Mouse (Mus musculus): ENCODE measurements around the gene Cym. TPM values are rescaled to one million over a fixed set of nuclear protein-coding genes. Genes with fewer than 3 reads are reported as not detected.

Gene Cym
- not detected in 2 replicates for polyA plus RNA-seq (2016; fragmentation: Nextera tagmentation; extraction: Ambion mirVana)

DNA sequence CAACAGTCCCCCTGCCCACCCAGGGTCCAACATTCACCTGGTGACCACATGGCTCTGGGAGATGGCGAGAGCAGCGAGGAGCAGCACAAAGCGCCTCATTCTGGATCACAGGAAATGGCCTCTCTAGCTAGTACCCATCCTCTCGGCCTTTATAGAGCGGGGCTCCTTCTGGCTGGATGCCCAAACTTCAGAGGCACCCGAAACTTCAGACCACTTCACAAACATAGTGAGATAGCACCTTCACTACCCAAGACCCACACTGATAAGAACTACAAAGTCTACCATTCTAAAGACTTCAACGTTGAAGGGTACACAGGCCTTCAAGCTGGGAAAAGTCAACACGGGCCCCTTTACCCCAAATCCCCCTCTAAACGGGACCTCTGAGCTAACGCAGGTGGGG lies at the start of gene Cym:
Gene Cym, minus strand, starts transcription at position 125 of the 400 bp plus-strand sequence.
- no peaks in the 10 kb centered on the region for H3K36me3 ChIP-seq
- ATAC-seq (ENCODE audit: low FRiP score, low read depth) = no peak
- H3K4me1 ChIP-seq = peaks cover 4% of the 10 kb centered on the region; the same call in 1 of the 2 replicates
- 90% methylated on average over 10 of the region's 10 CpGs for WGBS
- H3K4me3 ChIP-seq = no peak within 1 kb of the TSS
- no peaks in the 10 kb centered on the region for H3K27me3 ChIP-seq
- H3K27ac ChIP-seq (replicated peaks) = no peak within 1 kb of the TSS
- H3K9ac ChIP-seq (replicated peaks) = no peak within 1 kb of the TSS
- H3K9me3 ChIP-seq = 0 out of 2 replicates have a peak, but pooled peaks cover 3% of the 10 kb centered on the region
- H3K4me2 ChIP-seq (replicated peaks) = no peak within 1 kb of the TSS

DNA sequence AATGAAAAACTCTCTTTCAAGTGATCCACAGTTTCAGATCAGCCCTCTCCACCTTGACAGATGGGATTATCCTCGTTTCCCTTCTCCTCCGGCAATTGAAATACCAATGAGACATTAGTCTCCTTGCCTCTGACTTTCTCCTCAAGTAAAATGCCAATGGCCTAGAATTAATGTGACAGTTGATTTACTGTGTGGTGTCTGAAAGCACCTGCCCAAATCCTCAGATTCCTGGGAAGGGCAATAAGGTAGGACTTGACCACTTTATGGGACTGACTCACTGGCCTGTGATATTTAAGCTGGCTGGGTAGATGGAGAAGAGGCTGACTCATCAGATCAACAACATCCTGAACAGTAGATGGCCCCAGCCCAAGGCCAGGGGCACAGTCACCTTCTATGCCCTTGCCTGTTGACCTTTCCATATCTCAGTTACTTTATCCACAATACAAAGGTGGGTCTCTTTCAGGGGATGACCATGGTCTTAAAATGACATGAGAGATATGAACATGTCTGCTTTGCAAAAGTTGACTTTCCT lies 45.3 kb upstream of the Cym start:
- H3K4me2 ChIP-seq (replicated peaks) = no peak overlapping the region
- no peak for ATAC-seq (ENCODE audit: low FRiP score, low read depth)
- H3K36me3 ChIP-seq = no peaks in the 10 kb centered on the region
- WGBS = 75% methylated on average over 2 of the region's 2 CpGs
- no peaks in the 10 kb centered on the region for H3K27me3 ChIP-seq
- no peak overlapping the region for H3K4me3 ChIP-seq
- peaks cover under 1% of the 10 kb centered on the region; the same call in 1 of the 2 replicates for H3K4me1 ChIP-seq
- H3K27ac ChIP-seq (replicated peaks) = no peak overlapping the region
- no peak overlapping the region for H3K9ac ChIP-seq (replicated peaks)
- H3K9me3 ChIP-seq = no peaks in the 10 kb centered on the region

DNA sequence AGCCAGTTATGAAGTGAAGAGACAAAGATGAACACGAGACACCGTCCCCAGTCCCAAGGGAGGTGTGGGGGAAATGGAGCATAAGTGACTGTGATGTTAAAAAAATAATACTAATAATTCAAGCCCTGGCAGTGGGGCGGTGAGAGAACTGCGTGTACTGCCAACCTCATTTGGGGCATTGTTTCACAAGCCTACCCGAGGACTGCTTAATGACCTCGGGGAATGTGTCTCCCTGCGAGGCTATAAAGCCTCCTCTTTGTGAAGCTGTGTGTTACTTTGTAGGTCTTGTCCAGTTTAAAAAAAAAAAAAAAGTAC lies 40.3 kb upstream of the Cym start:
- no peaks in the 10 kb centered on the region for H3K36me3 ChIP-seq
- H3K4me2 ChIP-seq (replicated peaks) = no peak overlapping the region
- no peak for ATAC-seq (ENCODE audit: low FRiP score, low read depth)
- no peaks in the 10 kb centered on the region for H3K9me3 ChIP-seq
- no peak overlapping the region for H3K27ac ChIP-seq (replicated peaks)
- H3K27me3 ChIP-seq = no peaks in the 10 kb centered on the region
- WGBS = 57% methylated on average over 7 of the region's 7 CpGs
- H3K4me1 ChIP-seq = peaks cover 12% of the 10 kb centered on the region
- no peak overlapping the region for H3K9ac ChIP-seq (replicated peaks)
- H3K4me3 ChIP-seq = no peak overlapping the region

DNA sequence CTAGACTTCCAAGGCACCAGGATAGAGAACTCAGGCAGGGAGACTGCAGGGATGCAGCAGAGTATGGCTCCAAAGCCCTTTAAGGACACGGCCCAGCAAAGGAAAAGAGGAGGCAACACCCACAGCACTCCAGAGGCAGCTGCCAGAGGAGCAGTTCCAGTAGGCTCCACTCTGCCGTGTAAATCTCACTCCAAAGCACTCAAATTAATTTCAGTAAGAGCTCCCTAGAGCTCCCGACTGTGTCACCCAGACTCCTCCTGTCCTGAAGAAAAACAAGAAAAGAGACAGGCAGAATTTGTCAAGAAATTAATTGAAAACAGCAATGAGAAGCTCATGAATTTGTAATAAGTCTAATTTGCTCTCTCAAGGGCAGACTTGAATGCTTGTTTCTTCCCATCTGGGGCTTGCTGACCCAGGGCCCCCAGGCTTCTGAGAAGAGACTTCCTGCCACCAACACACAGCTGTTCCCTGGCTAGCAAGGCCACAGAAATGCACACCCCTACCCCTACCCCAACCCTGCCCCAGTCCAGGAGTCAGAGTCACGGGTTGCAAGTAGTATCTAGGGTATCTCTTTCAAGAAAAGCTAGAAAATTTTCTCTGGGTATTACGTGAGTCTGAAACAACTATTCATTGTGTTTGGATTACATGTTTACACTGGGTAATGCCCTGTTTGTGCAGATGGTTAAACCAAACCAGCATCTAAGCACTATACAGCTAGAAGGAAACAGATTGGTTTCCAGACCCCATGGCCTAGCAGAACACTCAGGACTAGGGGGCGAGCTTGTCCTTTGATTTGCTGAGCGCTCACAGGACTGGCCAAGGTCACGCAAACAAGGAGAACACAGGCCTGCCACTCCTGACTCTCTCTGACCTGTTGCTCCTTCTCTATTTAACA lies 39.7 kb upstream of the Cym start:
- H3K4me3 ChIP-seq = no peak overlapping the region
- H3K27me3 ChIP-seq = no peaks in the 10 kb centered on the region
- H3K9ac ChIP-seq (replicated peaks) = no peak overlapping the region
- H3K4me1 ChIP-seq = peaks cover 12% of the 10 kb centered on the region
- peak; percentile 65; the same call in 1 of the 2 replicates for ATAC-seq (ENCODE audit: low FRiP score, low read depth)
- no peaks in the 10 kb centered on the region for H3K9me3 ChIP-seq
- no peaks in the 10 kb centered on the region for H3K36me3 ChIP-seq
- WGBS = 50% methylated on average over 8 of the region's 8 CpGs
- H3K4me2 ChIP-seq (replicated peaks) = no peak overlapping the region
- H3K27ac ChIP-seq (replicated peaks) = peak overlapping the region; percentile 56

DNA sequence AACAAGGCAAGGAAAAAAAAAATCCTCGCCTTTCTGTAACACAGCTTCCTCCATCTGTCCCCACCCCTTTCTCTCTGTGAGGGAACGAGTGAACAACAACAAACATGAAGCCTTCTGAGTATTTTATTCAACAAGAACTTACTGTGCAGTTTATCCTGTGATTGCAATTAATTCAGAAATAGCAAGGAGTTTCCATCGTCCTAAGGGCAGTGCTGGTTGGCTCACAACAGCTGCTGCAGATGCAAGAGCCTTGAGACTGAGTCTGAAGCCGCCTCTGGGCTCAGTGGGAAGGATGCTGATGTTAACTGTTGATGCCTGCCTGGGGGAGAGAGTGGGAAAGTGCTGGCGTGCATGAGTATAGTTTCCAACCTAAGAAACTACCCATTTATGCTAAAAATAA lies 36.4 kb upstream of the Cym start:
- no peak overlapping the region for H3K27ac ChIP-seq (replicated peaks)
- H3K9me3 ChIP-seq = no peaks in the 10 kb centered on the region
- 71% methylated on average over 5 of the region's 5 CpGs for WGBS
- peaks cover 12% of the 10 kb centered on the region for H3K4me1 ChIP-seq
- no peak overlapping the region for H3K4me3 ChIP-seq
- no peaks in the 10 kb centered on the region for H3K27me3 ChIP-seq
- no peak for ATAC-seq (ENCODE audit: low FRiP score, low read depth)
- H3K36me3 ChIP-seq = no peaks in the 10 kb centered on the region
- no peak overlapping the region for H3K4me2 ChIP-seq (replicated peaks)
- no peak overlapping the region for H3K9ac ChIP-seq (replicated peaks)

DNA sequence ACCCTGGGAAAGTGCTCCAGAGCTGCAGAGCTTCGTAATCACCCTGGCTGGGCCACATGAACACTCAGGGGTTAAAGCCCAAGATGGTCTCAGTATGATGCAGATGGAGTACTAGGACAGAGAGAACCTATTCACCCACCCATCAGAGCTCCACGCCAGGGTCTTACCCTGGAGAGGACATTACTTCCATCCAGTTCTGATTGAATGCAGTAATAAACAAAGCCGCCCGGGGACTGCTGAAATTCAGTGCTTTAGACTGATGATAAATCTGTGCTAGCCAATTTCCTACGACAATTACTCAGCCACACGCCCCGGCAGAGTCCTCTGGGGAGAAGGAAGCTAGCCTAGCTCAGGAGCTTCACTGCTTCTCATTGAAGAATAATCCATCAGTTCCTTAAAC lies 35.2 kb upstream of the Cym start:
- Histone ChIP-seq H3K27me3 (no peaks in the 10 kb centered on the region), H3K36me3 (no peaks in the 10 kb centered on the region), H3K27ac (replicated peaks) (no peak overlapping the region), H3K9ac (replicated peaks) (no peak overlapping the region), H3K4me3 (no peak overlapping the region), H3K4me1 (peaks cover 10% of the 10 kb centered on the region), H3K4me2 (replicated peaks) (no peak overlapping the region), H3K9me3 (no peaks in the 10 kb centered on the region)
- no peak for ATAC-seq (ENCODE audit: low FRiP score, low read depth)
- 71% methylated on average over 7 of the region's 7 CpGs for WGBS

DNA sequence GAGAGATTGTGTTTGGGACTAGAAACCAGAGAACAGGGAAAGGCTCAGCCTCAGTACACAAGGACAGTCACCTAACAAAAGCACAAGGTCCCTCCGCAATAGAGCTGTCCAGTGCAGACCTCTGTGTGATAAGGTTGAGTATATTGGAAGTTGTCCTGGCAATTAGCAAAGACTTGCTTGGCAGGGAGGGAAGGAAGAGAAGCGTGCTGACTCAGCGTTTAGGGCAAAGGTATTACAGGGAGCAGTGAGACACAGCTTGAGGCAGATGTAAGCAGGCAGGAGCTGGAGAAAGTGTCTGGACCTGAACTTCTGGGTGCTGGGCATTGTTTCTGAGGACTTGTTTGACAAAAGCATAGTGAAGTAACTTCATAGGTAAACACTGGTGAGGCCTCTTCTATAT lies 34.5 kb upstream of the Cym start:
- Histone ChIP-seq H3K4me3 (no peak overlapping the region), H3K27me3 (no peaks in the 10 kb centered on the region), H3K4me1 (peaks cover 4% of the 10 kb centered on the region; the same call in 1 of the 2 replicates), H3K9ac (replicated peaks) (no peak overlapping the region), H3K9me3 (no peaks in the 10 kb centered on the region), H3K4me2 (replicated peaks) (no peak overlapping the region), H3K27ac (replicated peaks) (no peak overlapping the region), H3K36me3 (no peaks in the 10 kb centered on the region)
- WGBS = 88% methylated on average over 3 of the region's 3 CpGs
- no peak for ATAC-seq (ENCODE audit: low FRiP score, low read depth)

DNA sequence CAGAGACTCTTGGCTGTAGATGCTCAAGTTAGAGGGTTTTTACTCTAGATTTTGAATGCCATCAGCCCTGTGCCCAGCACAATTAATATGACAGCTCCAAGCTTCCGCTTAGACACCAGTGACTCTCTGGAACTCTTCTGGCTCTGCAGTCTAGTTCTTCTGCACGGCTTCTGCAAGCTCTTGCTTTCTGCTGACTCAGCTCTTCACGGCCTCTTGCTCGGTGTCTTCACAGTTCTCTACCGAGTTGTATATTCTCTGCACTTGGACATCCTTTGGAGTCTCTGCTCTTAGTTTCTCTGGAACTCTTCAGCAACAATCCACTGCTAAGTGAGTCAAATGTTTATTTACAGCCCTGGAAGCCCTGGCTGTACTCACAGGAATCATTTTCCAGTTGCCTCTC lies 32.4 kb upstream of the Cym start:
- H3K9ac ChIP-seq (replicated peaks) = no peak overlapping the region
- H3K4me1 ChIP-seq = no peaks in the 10 kb centered on the region
- no peak overlapping the region for H3K27ac ChIP-seq (replicated peaks)
- no peaks in the 10 kb centered on the region for H3K36me3 ChIP-seq
- H3K9me3 ChIP-seq = no peaks in the 10 kb centered on the region
- ATAC-seq (ENCODE audit: low FRiP score, low read depth) = no peak
- WGBS = 86% methylated on average over 5 of the region's 5 CpGs
- no peak overlapping the region for H3K4me2 ChIP-seq (replicated peaks)
- no peak overlapping the region for H3K4me3 ChIP-seq
- no peaks in the 10 kb centered on the region for H3K27me3 ChIP-seq

DNA sequence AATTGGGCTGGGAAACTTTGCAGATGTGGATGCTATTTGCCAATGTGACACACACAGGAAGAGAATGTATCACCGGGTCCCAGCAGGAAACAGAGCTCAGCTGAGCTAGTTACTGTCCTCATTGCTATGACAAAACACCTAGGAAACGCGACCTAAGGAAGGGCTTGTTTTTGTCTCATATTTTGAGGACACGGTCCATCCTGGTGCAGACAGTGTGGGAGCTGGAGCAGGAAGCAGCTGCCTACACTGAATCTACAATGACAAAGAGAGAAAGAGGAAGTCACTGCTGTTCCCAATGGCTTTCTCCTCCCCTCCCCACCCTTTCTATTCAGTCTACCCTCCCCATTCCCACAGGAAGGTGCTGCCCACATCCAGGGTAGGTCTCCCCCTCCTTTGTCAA lies 30.5 kb upstream of the Cym start:
- WGBS = 77% methylated on average over 4 of the region's 4 CpGs
- Histone ChIP-seq H3K36me3 (no peaks in the 10 kb centered on the region), H3K27ac (replicated peaks) (no peak overlapping the region), H3K4me2 (replicated peaks) (no peak overlapping the region), H3K9ac (replicated peaks) (no peak overlapping the region), H3K9me3 (no peaks in the 10 kb centered on the region), H3K4me1 (0 out of 2 replicates have a peak, but pooled peaks cover 3% of the 10 kb centered on the region), H3K27me3 (no peaks in the 10 kb centered on the region), H3K4me3 (no peak overlapping the region)
- ATAC-seq (ENCODE audit: low FRiP score, low read depth) = no peak

DNA sequence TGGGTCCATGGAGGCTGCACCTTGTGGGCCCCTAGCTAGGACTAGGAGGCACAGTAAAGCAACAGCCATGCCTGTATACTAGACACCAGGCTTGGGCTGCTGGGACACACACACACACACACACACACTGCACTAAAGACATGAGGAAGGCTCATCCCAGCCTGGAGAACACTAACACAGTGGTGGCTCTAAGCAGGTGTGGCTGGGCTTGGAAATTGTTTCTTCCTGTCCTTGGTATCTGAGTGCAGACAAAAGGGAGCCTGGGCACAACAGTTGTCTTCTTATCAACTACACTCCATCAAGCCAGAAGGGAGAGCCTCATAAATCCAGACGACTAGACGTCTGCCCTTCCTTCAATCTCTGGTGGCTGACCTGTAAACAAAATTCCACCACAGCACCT lies 28.8 kb upstream of the Cym start:
- Histone ChIP-seq H3K36me3 (no peaks in the 10 kb centered on the region), H3K9ac (replicated peaks) (no peak overlapping the region), H3K4me3 (no peak overlapping the region), H3K4me2 (replicated peaks) (no peak overlapping the region), H3K9me3 (no peaks in the 10 kb centered on the region), H3K27ac (replicated peaks) (no peak overlapping the region), H3K27me3 (no peaks in the 10 kb centered on the region), H3K4me1 (0 out of 2 replicates have a peak, but pooled peaks cover 6% of the 10 kb centered on the region)
- ATAC-seq (ENCODE audit: low FRiP score, low read depth) = no peak
- 80% methylated on average over 2 of the region's 2 CpGs for WGBS

DNA sequence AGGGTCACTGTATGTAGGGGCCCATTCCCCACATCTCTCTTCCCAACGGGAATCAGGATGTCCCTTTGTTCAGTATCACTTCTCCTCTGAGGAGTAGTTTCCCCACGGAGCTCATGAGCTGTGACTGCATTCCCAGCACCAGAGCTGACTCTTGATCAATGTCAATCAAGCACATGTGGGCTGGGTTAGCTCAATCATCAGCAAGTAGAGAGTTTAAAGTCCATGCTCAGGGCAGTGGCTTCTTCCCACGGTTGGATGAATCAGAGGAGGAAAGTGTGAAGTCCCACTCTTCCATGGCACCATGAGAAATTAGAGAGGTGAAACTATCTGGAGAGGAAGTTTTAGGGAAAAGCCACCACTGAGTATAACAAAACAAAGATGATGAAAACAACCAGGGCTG lies 27.5 kb upstream of the Cym start:
- 0 out of 2 replicates have a peak, but pooled peaks cover 6% of the 10 kb centered on the region for H3K4me1 ChIP-seq
- no peak for ATAC-seq (ENCODE audit: low FRiP score, low read depth)
- no peak overlapping the region for H3K9ac ChIP-seq (replicated peaks)
- no peaks in the 10 kb centered on the region for H3K36me3 ChIP-seq
- no peak overlapping the region for H3K27ac ChIP-seq (replicated peaks)
- H3K9me3 ChIP-seq = no peaks in the 10 kb centered on the region
- H3K4me2 ChIP-seq (replicated peaks) = no peak overlapping the region
- 68% methylated on average over 3 of the region's 3 CpGs for WGBS
- H3K27me3 ChIP-seq = no peaks in the 10 kb centered on the region
- no peak overlapping the region for H3K4me3 ChIP-seq

DNA sequence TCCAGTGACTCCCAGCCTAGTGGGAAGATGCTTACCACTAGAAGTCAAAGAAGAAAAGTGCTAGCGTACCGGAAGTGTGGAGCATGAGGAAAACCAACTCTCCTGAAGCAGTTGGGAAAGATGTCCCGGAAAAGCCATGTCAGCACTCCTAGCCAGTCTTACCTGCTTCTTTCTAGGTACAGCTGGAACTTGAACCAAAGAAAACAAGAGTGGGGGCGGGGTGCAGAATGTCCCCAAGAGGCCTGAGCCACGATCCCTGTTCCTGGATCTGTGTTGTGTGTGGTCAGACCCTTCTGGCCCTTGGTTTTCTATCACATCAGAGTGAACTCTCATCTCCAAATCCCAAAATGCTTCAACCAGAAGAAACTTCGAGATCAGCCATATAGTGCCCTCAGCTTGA lies 25.3 kb upstream of the Cym start:
- peaks cover 6% of the 10 kb centered on the region; the same call in 1 of the 2 replicates for H3K4me1 ChIP-seq
- H3K4me2 ChIP-seq (replicated peaks) = no peak overlapping the region
- no peak overlapping the region for H3K4me3 ChIP-seq
- no peaks in the 10 kb centered on the region for H3K9me3 ChIP-seq
- no peaks in the 10 kb centered on the region for H3K36me3 ChIP-seq
- no peak overlapping the region for H3K27ac ChIP-seq (replicated peaks)
- no peak for ATAC-seq (ENCODE audit: low FRiP score, low read depth)
- H3K27me3 ChIP-seq = no peaks in the 10 kb centered on the region
- no peak overlapping the region for H3K9ac ChIP-seq (replicated peaks)
- 79% methylated on average over 6 of the region's 6 CpGs for WGBS

All from midbrain, embryonic 12.5 days (tissue).